Mouse (Mus musculus) spleen, adult 2 months (tissue): Measurements from ENCODE around the gene St3gal5.

Source experiments
- CTCF ChIP-seq: fragments of 200-500 bp; IDR thresholded peaks from 2 replicates; pipeline ENCODE4 v1.5.1; 2011; ENCODE audit warnings: mild to moderate bottlenecking, inconsistent platforms; ENCODE audit not compliant: insufficient read depth, insufficient read length, insufficient replicate concordance; ENCODE audit errors: extremely low read depth
- POLR2A ChIP-seq: fragments of 200-500 bp; IDR thresholded peaks from 2 replicates; pipeline ENCODE4 v1.6.1; 2011; ENCODE audit warnings: low read depth, low read length, inconsistent platforms

GRCm38 (mm10) chr6:72152707-72153106 is 55.3 kb downstream of the St3gal5 start:
- TF ChIP-seq CTCF: no peak
- TF ChIP-seq POLR2A: no peak
